Mouse (Mus musculus): ENCODE results near the gene Fabp2. TPM values are rescaled to one million over a fixed set of nuclear protein-coding genes. Genes with fewer than 3 reads are reported as not detected.

Gene Fabp2
- total and polyA plus RNA-seq, 3 experiments = not detected

DNA sequence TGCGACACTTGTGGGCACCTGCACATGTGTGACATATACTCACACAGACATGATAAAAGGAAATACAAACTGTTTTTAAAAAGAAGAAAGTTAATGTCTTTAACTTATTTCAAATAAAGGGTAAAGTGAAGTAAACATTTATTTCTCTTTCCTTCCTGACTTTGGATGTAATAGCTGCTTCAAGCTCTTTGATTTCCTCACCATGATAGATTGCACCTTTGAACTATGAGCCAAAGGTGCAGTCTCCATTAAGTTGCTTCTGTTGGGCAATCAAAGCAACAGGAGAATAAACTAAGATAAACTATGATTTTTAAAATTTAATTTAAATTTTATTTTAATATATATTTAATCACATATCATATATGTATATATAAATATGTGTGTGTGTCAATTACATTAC is 26.6 kb upstream of the Fabp2 start:
- 97% methylated on average over 1 of the region's 1 CpGs for WGBS
- TF ChIP-seq EP300 (IDR thresholded peaks at IDR 0.05; ENCODE audit: insufficient read depth, low read depth, low read length) = no peak
- TF ChIP-seq POLR2A (IDR thresholded peaks at IDR 0.05; ENCODE audit: insufficient read depth, low read depth, low read length) = no peak
- TF ChIP-seq CTCF (IDR thresholded peaks at IDR 0.05) = no peak
- Histone ChIP-seq H3K4me3 (no peak overlapping the region), H3K79me2 (replicated peaks; ENCODE audit: control insufficient read depth, insufficient read depth, low read length) (no peaks in the 10 kb centered on the region), H3K9ac (ENCODE audit: low read depth, low read length) (no peak overlapping the region), H3K27me3 (ENCODE audit: control insufficient read depth, insufficient read depth, low read length) (no peaks in the 10 kb centered on the region), H3K27ac (no peak overlapping the region), H3K36me3 (ENCODE audit: control insufficient read depth, insufficient read depth, low read length) (no peaks in the 10 kb centered on the region), H3K4me1 (ENCODE audit: control insufficient read depth, insufficient read depth, low read length) (no peaks in the 10 kb centered on the region)
- DNase-seq = no peak
- intact Hi-C loops (cut with DNase I) = no loop called here

DNA sequence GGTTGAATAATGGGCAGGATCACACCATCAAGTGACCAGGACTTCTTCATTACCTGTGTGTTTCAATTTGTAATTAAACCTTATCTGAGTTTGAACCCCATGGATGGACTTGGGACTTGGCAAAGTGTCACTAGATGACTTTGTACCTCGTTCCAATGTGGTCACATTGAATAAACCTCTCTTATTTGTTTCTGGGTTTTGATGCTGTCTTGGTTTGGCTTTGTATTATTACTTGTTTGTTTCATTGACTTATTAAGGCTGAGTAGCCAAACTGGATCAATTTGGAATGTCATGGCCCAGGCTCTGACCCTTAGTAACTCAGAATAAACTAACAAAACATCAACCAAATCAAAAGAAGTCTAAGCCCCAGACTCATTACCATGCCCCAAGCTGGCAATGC is 23.3 kb upstream of the Fabp2 start:
- no peaks in the 10 kb centered on the region for H3K79me2 ChIP-seq (replicated peaks; ENCODE audit: control insufficient read depth, insufficient read depth, low read length)
- intact Hi-C loops (cut with DNase I) = no loop called here
- 59% methylated on average over 1 of the region's 1 CpGs for WGBS
- H3K4me1 ChIP-seq (ENCODE audit: control insufficient read depth, insufficient read depth, low read length) = no peaks in the 10 kb centered on the region
- H3K27me3 ChIP-seq (ENCODE audit: control insufficient read depth, insufficient read depth, low read length) = no peaks in the 10 kb centered on the region
- H3K9ac ChIP-seq (ENCODE audit: low read depth, low read length) = no peak overlapping the region
- no peak for DNase-seq
- TF ChIP-seq POLR2A (IDR thresholded peaks at IDR 0.05; ENCODE audit: insufficient read depth, low read depth, low read length) (no peak), CTCF (IDR thresholded peaks at IDR 0.05) (no peak), EP300 (IDR thresholded peaks at IDR 0.05; ENCODE audit: insufficient read depth, low read depth, low read length) (no peak)
- H3K36me3 ChIP-seq (ENCODE audit: control insufficient read depth, insufficient read depth, low read length) = no peaks in the 10 kb centered on the region
- no peak overlapping the region for H3K4me3 ChIP-seq
- H3K27ac ChIP-seq = no peak overlapping the region

DNA sequence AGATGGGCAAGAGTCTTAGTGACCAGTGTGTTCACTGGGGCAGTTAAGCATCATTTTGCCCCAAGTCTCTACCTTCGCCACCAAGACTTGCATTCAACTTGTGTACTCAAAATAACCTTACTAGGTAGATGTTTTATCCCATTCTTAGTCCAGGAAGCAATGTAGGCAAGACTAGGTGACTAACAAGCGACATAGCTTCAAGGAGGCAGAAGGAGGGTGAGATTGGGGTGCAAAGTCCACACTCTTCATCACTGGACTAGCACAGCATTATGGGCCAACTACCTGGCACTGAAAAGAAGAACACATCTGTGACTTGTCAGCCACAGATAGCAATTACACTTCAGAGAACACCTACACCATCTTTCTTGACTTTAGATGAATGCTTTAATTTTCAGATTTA is 18.0 kb upstream of the Fabp2 start:
- intact Hi-C loops (cut with DNase I) = no loop called here
- Histone ChIP-seq H3K4me3 (no peak overlapping the region), H3K4me1 (ENCODE audit: control insufficient read depth, insufficient read depth, low read length) (no peaks in the 10 kb centered on the region), H3K36me3 (ENCODE audit: control insufficient read depth, insufficient read depth, low read length) (no peaks in the 10 kb centered on the region), H3K9ac (ENCODE audit: low read depth, low read length) (no peak overlapping the region), H3K79me2 (replicated peaks; ENCODE audit: control insufficient read depth, insufficient read depth, low read length) (no peaks in the 10 kb centered on the region), H3K27me3 (ENCODE audit: control insufficient read depth, insufficient read depth, low read length) (no peaks in the 10 kb centered on the region), H3K27ac (no peak overlapping the region)
- no peak for DNase-seq
- TF ChIP-seq EP300 (IDR thresholded peaks at IDR 0.05; ENCODE audit: insufficient read depth, low read depth, low read length) (no peak), CTCF (IDR thresholded peaks at IDR 0.05) (no peak)
- 93% methylated on average over 2 of the region's 2 CpGs for WGBS

DNA sequence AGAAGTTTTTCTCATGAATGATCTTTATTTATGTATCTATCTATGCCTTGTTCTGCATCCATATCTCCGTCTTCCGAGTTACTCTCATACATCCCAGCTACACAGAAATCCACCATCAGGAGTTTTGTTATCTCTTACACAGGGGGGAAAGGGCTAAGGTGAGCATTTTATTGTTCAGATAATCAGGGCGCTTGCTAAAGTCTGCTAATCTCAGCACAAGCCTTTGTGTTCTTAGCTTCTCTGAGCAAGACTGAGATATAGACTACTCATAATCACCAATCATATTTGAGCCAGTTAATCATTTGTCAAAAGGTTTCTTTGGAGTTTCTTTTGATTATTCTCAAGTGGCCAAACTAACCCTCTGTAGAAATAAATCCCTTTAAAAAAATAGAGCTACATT is 17.3 kb upstream of the Fabp2 start:
- Histone ChIP-seq H3K36me3 (ENCODE audit: control insufficient read depth, insufficient read depth, low read length) (no peaks in the 10 kb centered on the region), H3K9ac (ENCODE audit: low read depth, low read length) (no peak overlapping the region), H3K27me3 (ENCODE audit: control insufficient read depth, insufficient read depth, low read length) (no peaks in the 10 kb centered on the region), H3K27ac (no peak overlapping the region), H3K4me3 (no peak overlapping the region), H3K4me1 (ENCODE audit: control insufficient read depth, insufficient read depth, low read length) (no peaks in the 10 kb centered on the region), H3K79me2 (replicated peaks; ENCODE audit: control insufficient read depth, insufficient read depth, low read length) (no peaks in the 10 kb centered on the region)
- intact Hi-C loops (cut with DNase I) = no loop called here
- DNase-seq = no peak
- TF ChIP-seq EP300 (IDR thresholded peaks at IDR 0.05; ENCODE audit: insufficient read depth, low read depth, low read length) (no peak), POLR2A (IDR thresholded peaks at IDR 0.05; ENCODE audit: insufficient read depth, low read depth, low read length) (no peak), CTCF (IDR thresholded peaks at IDR 0.05) (no peak)
- 82% methylated on average over 3 of the region's 3 CpGs for WGBS

DNA sequence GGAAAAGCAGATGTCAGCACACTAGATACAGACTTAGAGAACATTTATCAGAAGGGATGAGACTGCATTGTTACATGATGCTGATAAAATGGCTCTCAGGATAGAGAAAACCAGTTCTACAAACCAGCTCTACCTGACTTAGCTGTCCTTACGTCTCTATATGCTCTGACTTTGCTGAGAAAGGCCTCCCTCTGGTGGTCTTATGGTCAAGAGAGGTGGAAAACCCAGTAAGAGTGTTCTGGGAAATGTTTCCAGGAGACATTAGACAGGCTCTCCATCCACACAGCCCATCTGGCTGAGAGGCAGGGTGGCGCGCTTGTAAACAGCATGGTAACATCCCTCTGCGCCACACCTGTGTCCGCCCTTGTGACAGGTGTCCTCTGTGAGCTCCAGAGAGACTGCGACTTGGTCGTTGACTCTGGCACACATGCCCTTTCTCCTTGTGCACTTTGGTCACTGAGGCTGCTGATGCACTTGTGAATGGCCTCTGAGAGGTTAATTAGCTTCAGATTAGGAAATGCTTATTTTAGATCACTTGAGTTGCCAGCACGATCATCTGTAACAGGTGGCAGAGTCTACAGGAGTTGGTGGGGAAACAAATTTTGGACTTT is 16.1 kb upstream of the Fabp2 start:
- H3K4me3 ChIP-seq = no peak overlapping the region
- DNase-seq = no peak
- no peak for TF ChIP-seq CTCF (IDR thresholded peaks at IDR 0.05)
- H3K79me2 ChIP-seq (replicated peaks; ENCODE audit: control insufficient read depth, insufficient read depth, low read length) = no peaks in the 10 kb centered on the region
- no peaks in the 10 kb centered on the region for H3K36me3 ChIP-seq (ENCODE audit: control insufficient read depth, insufficient read depth, low read length)
- no peaks in the 10 kb centered on the region for H3K27me3 ChIP-seq (ENCODE audit: control insufficient read depth, insufficient read depth, low read length)
- H3K9ac ChIP-seq (ENCODE audit: low read depth, low read length) = no peak overlapping the region
- H3K27ac ChIP-seq = no peak overlapping the region
- intact Hi-C loops (cut with DNase I) = no loop called here
- WGBS = 84% methylated on average over 8 of the region's 8 CpGs
- no peaks in the 10 kb centered on the region for H3K4me1 ChIP-seq (ENCODE audit: control insufficient read depth, insufficient read depth, low read length)

DNA sequence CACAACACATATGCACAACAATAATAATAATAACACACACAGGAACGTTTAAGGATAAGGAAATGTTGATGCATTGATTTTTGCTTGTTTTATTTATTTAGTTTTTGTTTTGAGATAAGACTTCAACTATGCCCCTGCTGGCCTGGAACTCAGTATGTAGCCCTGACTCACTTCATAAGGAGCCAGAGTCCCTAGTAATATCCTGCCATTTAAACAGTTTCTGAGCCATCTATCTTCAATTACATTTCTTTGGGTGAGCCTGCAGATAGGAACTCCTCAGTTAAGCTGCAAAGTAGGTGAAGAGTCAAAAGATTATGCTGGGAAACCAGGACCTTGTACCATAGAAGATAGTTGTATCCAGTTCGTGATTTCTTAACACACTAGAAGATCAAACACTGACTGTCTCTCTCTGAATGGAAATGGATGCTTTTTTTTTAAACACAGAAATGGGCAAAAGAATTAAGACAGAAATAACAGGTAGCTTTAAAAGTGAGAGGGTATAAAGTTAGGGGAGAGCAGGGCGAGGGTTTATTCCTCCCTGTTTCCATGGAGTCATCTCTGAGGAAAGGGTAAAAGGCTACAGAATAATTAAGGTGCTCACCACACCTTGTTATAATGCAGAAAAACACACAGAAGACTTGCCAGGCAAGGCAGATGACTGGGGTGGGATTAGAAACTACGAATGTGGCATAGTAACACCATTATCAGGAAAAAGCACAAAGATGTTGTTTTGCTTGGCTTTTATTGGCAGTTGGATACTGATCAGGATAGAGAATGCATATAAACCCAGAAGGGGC is 7.2 kb upstream of the Fabp2 start:
- no peak overlapping the region for H3K9ac ChIP-seq (ENCODE audit: low read depth, low read length)
- intact Hi-C loops (cut with DNase I) = no loop called here
- H3K79me2 ChIP-seq (replicated peaks; ENCODE audit: control insufficient read depth, insufficient read depth, low read length) = no peaks in the 10 kb centered on the region
- 64% methylated on average over 4 of the region's 4 CpGs for WGBS
- no peak overlapping the region for H3K4me3 ChIP-seq
- no peaks in the 10 kb centered on the region for H3K36me3 ChIP-seq (ENCODE audit: control insufficient read depth, insufficient read depth, low read length)
- no peaks in the 10 kb centered on the region for H3K27me3 ChIP-seq (ENCODE audit: control insufficient read depth, insufficient read depth, low read length)
- H3K4me1 ChIP-seq (ENCODE audit: control insufficient read depth, insufficient read depth, low read length) = no peaks in the 10 kb centered on the region
- H3K27ac ChIP-seq = no peak overlapping the region
- no peak for DNase-seq
- TF ChIP-seq CTCF (IDR thresholded peaks at IDR 0.05) (no peak), EP300 (IDR thresholded peaks at IDR 0.05; ENCODE audit: insufficient read depth, low read depth, low read length) (no peak), POLR2A (IDR thresholded peaks at IDR 0.05; ENCODE audit: insufficient read depth, low read depth, low read length) (no peak)
